Mouse (Mus musculus) cortical plate, adult 2 months (tissue): Measurements from ENCODE around the gene Hist3h2a.

Source experiments
- CTCF ChIP-seq: fragments of 200-500 bp; IDR thresholded peaks from 2 replicates; pipeline ENCODE4 v1.5.1; 2011; ENCODE audit warnings: mild to moderate bottlenecking, control low read depth, low read length; ENCODE audit not compliant: insufficient read depth; ENCODE audit errors: extremely low read depth
- POLR2A ChIP-seq: fragments of 200-500 bp; IDR thresholded peaks from 2 replicates; pipeline ENCODE4 v1.6.1; 2011; ENCODE audit warnings: mild to moderate bottlenecking, low read length, control low read depth; ENCODE audit not compliant: insufficient read depth; ENCODE audit errors: extremely low read depth

- TF ChIP-seq CTCF (no peak), POLR2A (no peak)
Observed at GRCm38 (mm10) chr11:58977607-58978026, 23.1 kb downstream of the Hist3h2a start.
